Comparison of ENCODE assay signal across 10 mouse cellular contexts in the genomic region with DNA sequence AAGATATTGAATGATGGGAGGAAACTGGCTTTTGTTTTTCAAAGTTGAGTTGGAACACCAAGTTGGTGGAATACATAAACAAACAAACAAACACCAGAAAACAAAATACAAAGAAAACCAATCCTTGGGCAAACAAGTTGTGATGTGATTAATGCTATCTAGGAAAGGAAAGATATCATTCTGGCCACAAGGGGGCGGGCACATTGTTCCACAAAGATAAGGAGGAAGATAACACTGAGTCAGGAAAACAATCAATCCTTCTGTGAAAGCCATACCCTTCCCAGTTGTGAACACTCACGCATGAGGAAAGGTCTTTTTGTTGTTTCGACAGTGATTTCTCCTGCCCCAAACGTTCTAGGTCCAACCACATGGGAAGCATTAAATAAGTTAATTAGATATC. TPM values are rescaled to one million over a fixed set of nuclear protein-coding genes. Genes with fewer than 3 reads are reported as not detected.
DNase-seq lines count a peak whose midpoint lies in the region; ATAC-seq lines count a peak whose summit lies in the region.
"Had no signal": no experiment of that assay in that cellular context is flagged by ENCODE, and none has a peak within 500 bp of the region (broad histone marks: within the 10 kb centered on the region; RNA-seq: fewer than 3 reads in every experiment).

No protein-coding gene starts in this region.

- DNase-seq in hindbrain, embryonic 10.5 days (ENCODE audit: low spot score): peak; percentile 55
- DNase-seq in B cell, adult 2 months: peak; percentile 3 to 15
- peak; percentile 35 for DNase-seq in adrenal gland, postnatal 25 days
- DNase-seq in kidney, postnatal 14 days: peak; percentile 31
- DNase-seq in thymus, postnatal 25 days: no peak

- H3K4me1 ChIP-seq in hindbrain, embryonic 10.5 days (replicated peaks): no peaks in the 10 kb centered on the region
- no peaks in the 10 kb centered on the region for H3K4me1 ChIP-seq in hindbrain, embryonic 13.5 days (replicated peaks)
- no peaks in the 10 kb centered on the region for H3K4me1 ChIP-seq in neural tube, embryonic 12.5 days
- H3K4me1 ChIP-seq: heart, embryonic 13.5 days; megakaryocyte, embryonic 14.5 days had no signal

- no peak overlapping the region for H3K4me3 ChIP-seq in hindbrain, embryonic 10.5 days
- no peak overlapping the region for H3K4me3 ChIP-seq in hindbrain, embryonic 13.5 days
- H3K4me3 ChIP-seq in neural tube, embryonic 12.5 days: no peak overlapping the region
- H3K4me3 ChIP-seq: heart, embryonic 13.5 days; megakaryocyte, embryonic 14.5 days had no signal

- no peak overlapping the region for H3K27ac ChIP-seq in hindbrain, embryonic 10.5 days
- H3K27ac ChIP-seq in hindbrain, embryonic 13.5 days: no peak overlapping the region
- H3K27ac ChIP-seq in neural tube, embryonic 12.5 days: no peak overlapping the region
- H3K27ac ChIP-seq: heart, embryonic 13.5 days had no signal

- H3K9me3 ChIP-seq in hindbrain, embryonic 10.5 days: no peaks in the 10 kb centered on the region
- no peaks in the 10 kb centered on the region for H3K9me3 ChIP-seq in hindbrain, embryonic 13.5 days
- H3K9me3 ChIP-seq in neural tube, embryonic 12.5 days: no peaks in the 10 kb centered on the region
- H3K9me3 ChIP-seq: heart, embryonic 13.5 days had no signal

- H3K4me2 ChIP-seq in hindbrain, embryonic 13.5 days: no peak overlapping the region
- H3K4me2 ChIP-seq in neural tube, embryonic 12.5 days (replicated peaks): no peak overlapping the region
- H3K4me2 ChIP-seq: heart, embryonic 13.5 days had no signal

- 16% methylated on average over 4 of the region's 4 CpGs for whole genome bisulfite sequencing in hindbrain, embryonic 10.5 days
- WGBS in hindbrain, embryonic 13.5 days: 12% methylated on average over 4 of the region's 4 CpGs
- WGBS in neural tube, embryonic 12.5 days: 18% methylated on average over 4 of the region's 4 CpGs

- no peak overlapping the region for H3K9ac ChIP-seq in hindbrain, embryonic 13.5 days
- H3K9ac ChIP-seq in neural tube, embryonic 12.5 days: no peak overlapping the region
- H3K9ac ChIP-seq: heart, embryonic 13.5 days had no signal

- no peaks in the 10 kb centered on the region for H3K36me3 ChIP-seq in hindbrain, embryonic 10.5 days
- no peaks in the 10 kb centered on the region for H3K36me3 ChIP-seq in hindbrain, embryonic 13.5 days
- H3K36me3 ChIP-seq in neural tube, embryonic 12.5 days: no peaks in the 10 kb centered on the region
- H3K36me3 ChIP-seq: heart, embryonic 13.5 days had no signal

- peaks cover 48% of the 10 kb centered on the region for H3K27me3 ChIP-seq in hindbrain, embryonic 10.5 days (ENCODE audit: insufficient read depth, poor library complexity, severe bottlenecking)
- H3K27me3 ChIP-seq in hindbrain, embryonic 13.5 days: peaks cover 69% of the 10 kb centered on the region
- peaks cover 46% of the 10 kb centered on the region for H3K27me3 ChIP-seq in neural tube, embryonic 12.5 days (replicated peaks)

- ATAC-seq in hindbrain, embryonic 13.5 days (ENCODE audit: low FRiP score): no peak
- ATAC-seq in neural tube, embryonic 12.5 days (ENCODE audit: low FRiP score, low read depth): 0 out of 2 replicates have a peak, but pooled peaks have one; percentile 21
- ATAC-seq in megakaryocyte, adult 5-6 weeks (ENCODE audit: poor library complexity, severe bottlenecking): no peak

RNA-seq across cellular contexts. Expression of gene Pax1, which starts 17.2 kb away (rescaled TPM):
- 0.96 and 1.6 TPM in 2 replicates for polyA plus RNA-seq in hindbrain, embryonic 10.5 days (2016; fragmentation: Nextera tagmentation; extraction: Ambion mirVana)
- 0.12 TPM in 1 of 2 replicates, not detected in the other for polyA plus RNA-seq in hindbrain, embryonic 13.5 days (2015; fragmentation: Nextera tagmentation; extraction: Ambion mirVana)
- not detected in 2 replicates for total RNA-seq in adrenal gland, postnatal 25 days (2021)
- polyA plus RNA-seq in neural tube, embryonic 12.5 days (2016; fragmentation: Nextera tagmentation; extraction: Ambion mirVana): 10.9 and 17.6 TPM in 2 replicates
- not detected in 2 replicates for total RNA-seq in megakaryocyte, adult 5-6 weeks (2015)
- total RNA-seq in megakaryocyte, adult 5-6 weeks (2017): not detected in 2 replicates
